ENCODE assay signal across 24 mouse cellular contexts in the genomic region with DNA sequence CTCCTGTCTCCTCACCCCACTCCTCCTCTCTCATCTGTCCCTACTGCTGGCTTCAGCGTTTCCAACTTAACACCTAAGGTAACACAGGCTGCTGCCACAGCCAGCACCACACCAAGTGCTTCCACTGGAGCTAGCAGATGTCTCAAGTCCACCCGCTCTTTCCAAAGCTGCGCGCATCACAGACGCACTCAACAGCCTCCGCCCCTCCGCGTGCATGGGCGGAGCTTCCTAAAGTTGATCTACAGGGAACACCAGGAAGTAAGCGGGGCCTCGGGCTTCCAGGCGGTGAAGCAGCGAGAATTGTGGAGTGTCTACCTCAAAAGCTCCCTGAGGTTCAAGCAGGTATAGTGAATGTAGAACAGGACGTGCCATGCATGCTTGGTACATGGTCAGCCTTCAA. TPM values are rescaled to one million over a fixed set of nuclear protein-coding genes. Genes with fewer than 3 reads are reported as not detected.
DNase-seq lines count a peak whose midpoint lies in the region; ATAC-seq and TF ChIP-seq lines count a peak whose summit lies in the region.
"Had no signal": no experiment of that assay in that cellular context is flagged by ENCODE, and none has a peak within 500 bp of the region (broad histone marks: within the 10 kb centered on the region; RNA-seq: fewer than 3 reads in every experiment).

No protein-coding gene starts in this region.

- H3K27me3 ChIP-seq in heart, embryonic 11.5 days (ENCODE audit: control insufficient read depth, insufficient read depth, low read length) = no peaks in the 10 kb centered on the region
- H3K27me3 ChIP-seq in liver, postnatal 0 days (ENCODE audit: insufficient read depth, low read length) = no peaks in the 10 kb centered on the region
- H3K27me3 ChIP-seq in liver, embryonic 12.5 days (replicated peaks) = no peaks in the 10 kb centered on the region
- H3K27me3 ChIP-seq: lung, embryonic 15.5 days; midbrain, embryonic 13.5 days had no signal

- ATAC-seq in heart, embryonic 11.5 days (replicated peaks; ENCODE audit: insufficient number of reproducible peaks, low FRiP score, low TSS enrichment) = no peak
- ATAC-seq in liver, postnatal 0 days = no peak
- ATAC-seq in liver, embryonic 12.5 days = no peak
- ATAC-seq: forebrain, embryonic 16.5 days; midbrain, embryonic 13.5 days had no signal

- DNase-seq in heart, adult 8-10 months (ENCODE audit: low spot score) = no peak
- DNase-seq in liver (peak; percentile 32), ES-CJ7 (ENCODE audit: low read depth, low spot score) (peak; percentile 91)
- no peak for DNase-seq in liver, postnatal 0 days
- no peak for DNase-seq in layer of hippocampus, adult 9-10 months (ENCODE audit: low spot score)
- no peak for DNase-seq in thymus, postnatal 10 days (ENCODE audit: low spot score in 2 of 2)
- DNase-seq: adrenal gland, postnatal 14 days; B cell, adult 2 months; cerebellum, adult 9-11 months; embryo, embryonic 11 days; gastrocnemius, postnatal 25 days; layer of hippocampus, adult 9-11 months; retina, postnatal 1 day; spleen, adult 18-20 months had no signal

- TF ChIP-seq CTCF in liver, postnatal 0 days (IDR thresholded peaks at IDR 0.05; ENCODE audit: low read depth) = no peak

- H3K9ac ChIP-seq in heart, embryonic 11.5 days (ENCODE audit: low read depth, low read length) = no peak overlapping the region
- no peak overlapping the region for H3K9ac ChIP-seq in liver, postnatal 0 days (replicated peaks)
- no peak overlapping the region for H3K9ac ChIP-seq in liver, embryonic 12.5 days
- H3K9ac ChIP-seq: lung, embryonic 15.5 days; midbrain, embryonic 13.5 days had no signal

- peaks cover 45% of the 10 kb centered on the region for H3K4me1 ChIP-seq in heart, embryonic 11.5 days (ENCODE audit: control insufficient read depth, insufficient read depth, low read length)
- peaks cover 66% of the 10 kb centered on the region for H3K4me1 ChIP-seq in liver, postnatal 0 days (ENCODE audit: insufficient read depth)
- H3K4me1 ChIP-seq in liver, embryonic 12.5 days = peaks cover 87% of the 10 kb centered on the region

- no peak overlapping the region for H3K27ac ChIP-seq in heart, embryonic 11.5 days (ENCODE audit: low read depth, low read length)
- H3K27ac ChIP-seq in liver, postnatal 0 days (ENCODE audit: low read depth) = no peak overlapping the region
- H3K27ac ChIP-seq in liver, embryonic 12.5 days = no peak overlapping the region
- H3K27ac ChIP-seq: lung, embryonic 15.5 days; midbrain, embryonic 13.5 days had no signal

- no peaks in the 10 kb centered on the region for H3K9me3 ChIP-seq in heart, embryonic 11.5 days (replicated peaks; ENCODE audit: control insufficient read depth, low read length)
- no peaks in the 10 kb centered on the region for H3K9me3 ChIP-seq in liver, postnatal 0 days (ENCODE audit: low read length)
- H3K9me3 ChIP-seq in liver, embryonic 12.5 days (replicated peaks) = no peaks in the 10 kb centered on the region
- H3K9me3 ChIP-seq: lung, embryonic 15.5 days; midbrain, embryonic 13.5 days had no signal

- H3K4me2 ChIP-seq in heart, embryonic 11.5 days = 0 out of 2 replicates have a peak overlapping the region, but pooled peaks have one; percentile 6
- H3K4me2 ChIP-seq in liver, postnatal 0 days (ENCODE audit: low read depth, low read length) = no peak overlapping the region
- H3K4me2 ChIP-seq in liver, embryonic 12.5 days = peak overlapping the region; percentile 30
- H3K4me2 ChIP-seq: lung, embryonic 15.5 days; midbrain, embryonic 13.5 days had no signal

- WGBS in heart, embryonic 11.5 days (ENCODE audit: insufficient replicate concordance) = 75% methylated on average over 14 of the region's 14 CpGs
- WGBS in liver, postnatal 0 days (ENCODE audit: insufficient replicate concordance) = 80% methylated on average over 14 of the region's 14 CpGs
- 75% methylated on average over 14 of the region's 14 CpGs for WGBS in liver, embryonic 12.5 days (ENCODE audit: insufficient replicate concordance)

- H3K4me3 ChIP-seq in heart, embryonic 11.5 days (ENCODE audit: low read depth, low read length) = no peak overlapping the region
- no peak overlapping the region for H3K4me3 ChIP-seq in liver, postnatal 0 days (ENCODE audit: low read depth, low read length)
- peak overlapping the region; percentile 7; the same call in 1 of the 2 replicates for H3K4me3 ChIP-seq in liver, embryonic 12.5 days
- H3K4me3 ChIP-seq: lung, embryonic 15.5 days; midbrain, embryonic 13.5 days; myocyte had no signal

- 0 out of 2 replicates have a peak, but pooled peaks cover 2% of the 10 kb centered on the region for H3K36me3 ChIP-seq in heart, embryonic 11.5 days (ENCODE audit: control insufficient read depth, insufficient read depth, low read length)
- peaks cover 3% of the 10 kb centered on the region for H3K36me3 ChIP-seq in liver, postnatal 0 days (replicated peaks; ENCODE audit: insufficient read depth, low read length)
- peaks cover 28% of the 10 kb centered on the region for H3K36me3 ChIP-seq in liver, embryonic 12.5 days
- H3K36me3 ChIP-seq: lung, embryonic 15.5 days had no signal

- no peak for TF ChIP-seq EP300 in liver, postnatal 0 days (IDR thresholded peaks at IDR 0.05; ENCODE audit: low read depth)

RNA-seq across cellular contexts. Expression of gene Snx18, which starts 12.2 kb away (rescaled TPM):
- 21.6 and 23.1 TPM in 2 replicates for polyA plus RNA-seq in heart, embryonic 11.5 days (2014; fragmentation: Nextera tagmentation; extraction: Ambion mirVana)
- total RNA-seq in heart, adult 8-10 months (2022) = 10 to 100 TPM; 16.4 to 18.9 (median 18.0) TPM
- 5.7 and 6.9 TPM in 2 replicates for polyA plus RNA-seq in liver, postnatal 0 days (2015; fragmentation: Nextera tagmentation; extraction: Ambion mirVana)
- polyA plus RNA-seq in liver, embryonic 12.5 days (2016; fragmentation: Nextera tagmentation; extraction: Ambion mirVana) = 12.3 and 12.8 TPM in 2 replicates

RNA-seq across cellular contexts. Expression of gene Hspb3, which starts 57.3 kb away (rescaled TPM):
- polyA plus RNA-seq in heart, embryonic 11.5 days (2014; fragmentation: Nextera tagmentation; extraction: Ambion mirVana) = 71.8 and 75.2 TPM in 2 replicates
- 10 to 100 TPM; 15.4 to 22.3 (median 18.7) TPM for total RNA-seq in heart, adult 8-10 months (2022)
- polyA plus RNA-seq in liver, postnatal 0 days (2015; fragmentation: Nextera tagmentation; extraction: Ambion mirVana) = 0.38 TPM in 1 of 2 replicates, not detected in the other
- polyA plus RNA-seq in liver, embryonic 12.5 days (2016; fragmentation: Nextera tagmentation; extraction: Ambion mirVana) = 0.15 and 0.18 TPM in 2 replicates
- total RNA-seq: adrenal gland, postnatal 14 days; hematopoietic stem cell, adult 5-6 weeks; MEL; neutrophil, adult 5-6 weeks had no signal
- polyA plus RNA-seq: urinary bladder, adult 2 months had no signal

Comparison
In these comparisons a context has a peak if more than half of its experiments do, and no peak if none do; other contexts are left out.
1. DNase-seq: peak in liver (single experiment) and ES-CJ7 (single experiment); none in heart, adult 8-10 months (single experiment), liver, postnatal 0 days (single experiment), layer of hippocampus, adult 9-10 months (single experiment) and thymus, postnatal 10 days (0 of 2).
2. RNA of gene Hspb3, which starts 57.3 kb away (polyA plus RNA-seq): 71.8 to 75.2 TPM in heart, embryonic 11.5 days; 0.15 to 0.18 TPM in liver, embryonic 12.5 days and 0.38 TPM in liver, postnatal 0 days; every median in the first group is over 10 times any median in the second.